Mouse (Mus musculus): Measurements from ENCODE around the gene Arhgef15. TPM values are rescaled to one million over a fixed set of nuclear protein-coding genes. Genes with fewer than 3 reads are reported as not detected.
"Not testable (repeated sequence)": the region's sequence is repeated elsewhere in the genome, so short reads cannot be mapped to it uniquely, and the experiment has no call there.

Arhgef15 gene
- polyA plus RNA-seq (2015; fragmentation: Nextera tagmentation; extraction: Ambion mirVana): 23.2 and 27.3 TPM in 2 replicates

DNA sequence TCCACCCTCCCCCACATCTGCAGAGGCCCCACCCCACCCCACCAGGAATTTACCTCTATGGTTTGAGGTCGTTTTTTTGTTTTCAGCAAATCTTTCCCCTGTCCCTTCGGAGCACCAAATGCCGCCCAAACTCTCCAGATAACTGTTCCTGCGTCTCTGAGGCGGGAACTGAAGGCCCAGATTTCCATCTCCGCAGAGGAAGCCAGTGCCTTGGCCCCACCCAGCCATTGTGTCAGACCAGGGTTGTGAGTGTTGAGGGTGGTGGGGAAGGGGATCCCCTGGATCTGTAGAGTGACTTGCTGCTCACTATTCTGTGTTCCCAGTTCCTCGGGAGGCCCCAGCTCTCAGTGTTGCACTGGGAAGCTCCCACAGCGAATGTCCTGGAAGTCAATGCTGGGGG, at the start of gene Arhgef15:
Gene Arhgef15 (minus strand): TSS at position 173 of the 400 bp plus-strand sequence.
- no peak for ATAC-seq (ENCODE audit: low FRiP score)
- 45% methylated on average over 8 of the region's 8 CpGs for WGBS
- peak within 1 kb of the TSS; percentile 13 for H3K4me2 ChIP-seq

DNA sequence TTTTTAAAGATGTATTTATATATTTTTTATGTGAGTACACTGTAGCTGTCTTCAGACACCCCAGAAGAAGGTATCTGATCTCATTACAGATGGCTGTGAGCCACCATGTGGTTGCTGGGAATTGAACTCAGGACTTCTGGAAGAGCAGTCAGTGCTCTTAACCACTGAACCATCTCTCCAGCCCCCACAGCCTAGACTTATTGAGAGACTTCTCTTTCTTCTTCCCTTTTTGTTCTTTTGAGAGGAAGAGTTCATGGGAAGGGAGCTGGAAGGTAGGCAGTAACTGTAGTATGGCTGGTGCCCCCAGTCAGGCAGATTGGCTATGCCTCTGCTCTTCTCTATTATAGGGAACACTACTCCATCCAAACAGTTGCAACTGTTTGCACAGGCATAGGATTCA, 49.3 kb upstream of the Arhgef15 start:
- H3K27me3 ChIP-seq (replicated peaks); H3K27ac ChIP-seq (replicated peaks); H3K9me3 ChIP-seq (replicated peaks); H3K4me3 ChIP-seq (replicated peaks); H3K4me2 ChIP-seq; H3K9ac ChIP-seq (replicated peaks); ATAC-seq (ENCODE audit: low FRiP score): not testable (repeated sequence)
- Histone ChIP-seq H3K36me3 (peaks cover 21% of the 10 kb centered on the region), H3K4me1 (peaks cover 20% of the 10 kb centered on the region)

More for the DNA sequence above, at the start of gene Arhgef15:
- Histone ChIP-seq H3K27ac (replicated peaks) (no peak within 1 kb of the TSS), H3K4me1 (peaks cover 13% of the 10 kb centered on the region), H3K9ac (replicated peaks) (no peak within 1 kb of the TSS), H3K9me3 (replicated peaks) (no peaks in the 10 kb centered on the region), H3K36me3 (no peaks in the 10 kb centered on the region), H3K27me3 (replicated peaks) (peaks cover 37% of the 10 kb centered on the region), H3K4me3 (replicated peaks) (0 out of 2 replicates have a peak within 1 kb of the TSS, but pooled peaks have one; percentile 12)

GRCm38 (mm10) chr11:69005193-69005592, 47.9 kb upstream of the Arhgef15 start:
- Histone ChIP-seq H3K36me3 (peaks cover 34% of the 10 kb centered on the region), H3K4me3 (replicated peaks) (no peak overlapping the region), H3K9ac (replicated peaks) (no peak overlapping the region), H3K27ac (replicated peaks) (no peak overlapping the region), H3K4me2 (no peak overlapping the region), H3K4me1 (peaks cover 12% of the 10 kb centered on the region), H3K9me3 (replicated peaks) (no peaks in the 10 kb centered on the region), H3K27me3 (replicated peaks) (no peaks in the 10 kb centered on the region)
- 91% methylated on average over 7 of the region's 7 CpGs for WGBS
- no peak for ATAC-seq (ENCODE audit: low FRiP score)

DNA sequence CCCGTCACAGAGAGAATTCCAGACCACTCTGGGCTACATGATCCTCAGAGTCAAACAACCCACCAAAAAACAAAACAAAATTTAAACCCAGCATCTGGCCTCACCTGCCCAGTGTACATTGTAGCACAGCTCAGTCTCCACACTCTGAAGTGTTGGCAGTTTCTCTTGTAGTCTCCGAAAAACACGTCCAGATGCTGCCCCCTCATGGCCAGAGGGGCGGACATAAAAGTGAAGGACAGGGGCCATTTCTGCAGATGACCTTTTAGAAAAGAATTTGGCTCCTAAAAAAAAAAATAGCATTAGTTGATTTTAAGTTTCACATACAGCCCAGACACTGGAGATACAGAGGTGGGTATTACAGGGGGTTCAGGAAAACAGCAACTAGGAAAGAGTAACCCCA, 46.3 kb upstream of the Arhgef15 start:
- Histone ChIP-seq H3K9me3 (replicated peaks) (no peaks in the 10 kb centered on the region), H3K36me3 (peaks cover 49% of the 10 kb centered on the region), H3K27ac (replicated peaks) (no peak overlapping the region), H3K9ac (replicated peaks) (no peak overlapping the region), H3K4me3 (replicated peaks) (no peak overlapping the region), H3K4me2 (no peak overlapping the region), H3K4me1 (peaks cover 12% of the 10 kb centered on the region), H3K27me3 (replicated peaks) (no peaks in the 10 kb centered on the region)
- ATAC-seq (ENCODE audit: low FRiP score): no peak
- WGBS: 70% methylated on average over 4 of the region's 4 CpGs

- ATAC-seq (ENCODE audit: low FRiP score); H3K4me2 ChIP-seq; H3K27me3 ChIP-seq (replicated peaks); H3K4me3 ChIP-seq (replicated peaks); H3K9ac ChIP-seq (replicated peaks); H3K27ac ChIP-seq (replicated peaks); H3K9me3 ChIP-seq (replicated peaks): not testable (repeated sequence)
- 94% methylated on average over 4 of the region's 4 CpGs for WGBS
- Histone ChIP-seq H3K4me1 (peaks cover 10% of the 10 kb centered on the region), H3K36me3 (peaks cover 57% of the 10 kb centered on the region)
Measured at GRCm38 (mm10) chr11:69002782-69003181, 45.5 kb upstream of the Arhgef15 start.

- H3K9ac ChIP-seq (replicated peaks): no peak overlapping the region
- no peak for ATAC-seq (ENCODE audit: low FRiP score)
- no peak overlapping the region for H3K27ac ChIP-seq (replicated peaks)
- H3K4me1 ChIP-seq: no peaks in the 10 kb centered on the region
- 95% methylated on average over 4 of the region's 4 CpGs for WGBS
- no peak overlapping the region for H3K4me2 ChIP-seq
- H3K36me3 ChIP-seq: peaks cover 92% of the 10 kb centered on the region
- no peaks in the 10 kb centered on the region for H3K9me3 ChIP-seq (replicated peaks)
- H3K4me3 ChIP-seq (replicated peaks): no peak overlapping the region
- H3K27me3 ChIP-seq (replicated peaks): no peaks in the 10 kb centered on the region
Measured at GRCm38 (mm10) chr11:68997080-68997479, 39.8 kb upstream of the Arhgef15 start.

- 95% methylated on average over 3 of the region's 3 CpGs for WGBS
- no peak overlapping the region for H3K9ac ChIP-seq (replicated peaks)
- no peak overlapping the region for H3K27ac ChIP-seq (replicated peaks)
- H3K27me3 ChIP-seq (replicated peaks): no peaks in the 10 kb centered on the region
- H3K4me2 ChIP-seq: no peak overlapping the region
- H3K9me3 ChIP-seq (replicated peaks): no peaks in the 10 kb centered on the region
- no peak overlapping the region for H3K4me3 ChIP-seq (replicated peaks)
- no peaks in the 10 kb centered on the region for H3K4me1 ChIP-seq
- H3K36me3 ChIP-seq: peaks cover 90% of the 10 kb centered on the region
- no peak for ATAC-seq (ENCODE audit: low FRiP score)
Measured at GRCm38 (mm10) chr11:68994377-68994776, 37.1 kb upstream of the Arhgef15 start.

GRCm38 (mm10) chr11:68993122-68993521, 35.8 kb upstream of the Arhgef15 start:
- no peak for ATAC-seq (ENCODE audit: low FRiP score)
- H3K27ac ChIP-seq (replicated peaks): no peak overlapping the region
- H3K4me2 ChIP-seq: no peak overlapping the region
- H3K4me3 ChIP-seq (replicated peaks): no peak overlapping the region
- 88% methylated on average over 7 of the region's 7 CpGs for WGBS
- H3K9me3 ChIP-seq (replicated peaks): no peaks in the 10 kb centered on the region
- H3K4me1 ChIP-seq: no peaks in the 10 kb centered on the region
- no peaks in the 10 kb centered on the region for H3K27me3 ChIP-seq (replicated peaks)
- H3K9ac ChIP-seq (replicated peaks): no peak overlapping the region
- H3K36me3 ChIP-seq: peaks cover 83% of the 10 kb centered on the region

DNA sequence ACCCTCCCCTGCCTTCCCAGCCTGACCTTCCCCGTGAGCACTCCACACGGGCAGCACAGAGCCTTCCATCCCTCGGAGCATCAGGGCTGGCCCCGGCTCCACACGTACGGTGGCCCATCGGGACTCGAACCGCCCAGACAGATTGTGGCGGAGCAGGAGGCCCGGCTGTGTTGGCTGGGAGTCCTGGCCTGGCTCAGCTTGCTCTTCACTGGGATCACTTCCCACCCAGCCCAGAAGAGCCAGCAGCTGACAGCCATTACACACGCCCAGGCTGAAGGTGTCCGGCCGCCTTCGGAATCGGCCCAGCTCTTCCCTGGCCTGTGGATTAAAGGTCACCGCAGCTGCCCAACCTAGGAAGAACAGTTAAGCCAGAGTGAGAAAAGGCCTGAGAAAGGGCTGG, 31.1 kb upstream of the Arhgef15 start:
- H3K4me1 ChIP-seq: no peaks in the 10 kb centered on the region
- no peaks in the 10 kb centered on the region for H3K27me3 ChIP-seq (replicated peaks)
- H3K36me3 ChIP-seq: peaks cover 61% of the 10 kb centered on the region
- no peak for ATAC-seq (ENCODE audit: low FRiP score)
- no peaks in the 10 kb centered on the region for H3K9me3 ChIP-seq (replicated peaks)
- 0 out of 2 replicates have a peak overlapping the region, but pooled peaks have one; percentile 28 for H3K27ac ChIP-seq (replicated peaks)
- H3K9ac ChIP-seq (replicated peaks): no peak overlapping the region
- no peak overlapping the region for H3K4me2 ChIP-seq
- H3K4me3 ChIP-seq (replicated peaks): no peak overlapping the region
- WGBS: 96% methylated on average over 17 of the region's 17 CpGs

DNA sequence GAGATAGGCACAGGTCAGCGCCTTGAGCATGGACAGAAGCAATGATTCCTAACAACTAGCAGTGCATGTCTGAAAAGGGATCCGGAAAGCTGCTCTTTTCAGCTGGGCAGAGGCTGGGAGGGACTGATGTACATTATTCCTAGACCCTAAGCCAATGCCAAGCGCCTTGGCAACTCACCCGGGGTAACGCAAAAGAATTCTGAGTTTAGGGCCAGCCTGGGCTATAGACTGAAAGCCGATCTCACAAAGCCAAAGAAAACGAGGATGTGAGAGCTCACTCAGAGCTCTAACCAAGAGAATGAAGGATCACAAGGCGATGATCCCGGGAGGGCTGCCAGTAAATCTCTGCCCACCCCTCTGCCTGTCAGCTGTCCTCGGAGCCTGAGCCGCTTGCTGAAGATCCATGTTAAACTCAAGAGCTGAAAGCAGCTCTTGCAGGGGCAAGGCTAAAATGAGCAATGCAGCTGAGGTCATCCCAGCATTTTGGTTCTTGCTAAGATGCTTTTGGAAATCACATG, 30.1 kb upstream of the Arhgef15 start:
- no peak for ATAC-seq (ENCODE audit: low FRiP score)
- peak overlapping the region; percentile 28 for H3K27ac ChIP-seq (replicated peaks)
- H3K9me3 ChIP-seq (replicated peaks): no peaks in the 10 kb centered on the region
- no peaks in the 10 kb centered on the region for H3K27me3 ChIP-seq (replicated peaks)
- no peak overlapping the region for H3K4me2 ChIP-seq
- no peak overlapping the region for H3K4me3 ChIP-seq (replicated peaks)
- WGBS: 72% methylated on average over 11 of the region's 11 CpGs
- no peak overlapping the region for H3K9ac ChIP-seq (replicated peaks)
- H3K4me1 ChIP-seq: no peaks in the 10 kb centered on the region
- peaks cover 52% of the 10 kb centered on the region for H3K36me3 ChIP-seq

DNA sequence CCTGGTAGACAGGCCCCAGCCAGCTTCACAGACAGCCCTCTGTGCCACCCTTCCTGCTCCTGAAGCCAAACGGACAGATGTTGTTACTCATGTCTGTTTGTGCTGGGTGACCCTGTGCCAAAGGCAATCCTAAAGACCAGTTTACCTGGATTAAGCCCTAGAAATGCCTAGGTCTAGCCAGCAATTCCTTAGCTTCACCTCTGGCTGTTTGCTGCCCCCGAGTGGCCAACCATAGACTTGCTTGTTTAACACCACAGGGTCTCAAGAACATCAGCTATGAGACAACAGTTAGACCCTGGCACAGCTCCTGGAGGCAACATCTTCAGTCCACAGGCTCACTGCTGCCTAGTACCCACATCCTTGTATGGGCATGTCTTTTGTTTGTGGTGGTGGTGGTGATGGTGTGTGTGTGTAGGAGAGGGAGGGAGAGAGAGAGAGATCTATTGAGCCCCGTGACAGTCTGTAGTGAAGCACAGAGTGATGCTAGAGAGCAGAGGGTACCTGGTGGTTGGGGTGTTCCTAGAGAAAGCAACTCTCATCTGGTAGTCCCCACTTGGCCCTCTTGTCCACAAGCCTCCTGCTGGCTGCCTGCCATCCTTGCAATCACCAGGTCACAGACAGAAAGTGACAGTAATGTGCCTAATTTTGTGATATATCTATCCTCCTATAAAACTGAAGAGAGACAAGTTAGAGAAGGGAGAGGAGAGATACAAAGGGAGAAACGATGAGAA, 25.5 kb upstream of the Arhgef15 start:
- no peak overlapping the region for H3K9ac ChIP-seq (replicated peaks)
- WGBS: 29% methylated on average over 4 of the region's 4 CpGs
- H3K4me2 ChIP-seq: no peak overlapping the region
- H3K36me3 ChIP-seq: peaks cover 16% of the 10 kb centered on the region
- no peaks in the 10 kb centered on the region for H3K4me1 ChIP-seq
- H3K27me3 ChIP-seq (replicated peaks): no peaks in the 10 kb centered on the region
- H3K27ac ChIP-seq (replicated peaks): no peak overlapping the region
- H3K4me3 ChIP-seq (replicated peaks): no peak overlapping the region
- no peaks in the 10 kb centered on the region for H3K9me3 ChIP-seq (replicated peaks)
- no peak for ATAC-seq (ENCODE audit: low FRiP score)

GRCm38 (mm10) chr11:68980919-68981318, 23.6 kb upstream of the Arhgef15 start:
- Histone ChIP-seq H3K9ac (replicated peaks) (no peak overlapping the region), H3K9me3 (replicated peaks) (no peaks in the 10 kb centered on the region), H3K27me3 (replicated peaks) (no peaks in the 10 kb centered on the region), H3K4me3 (replicated peaks) (no peak overlapping the region), H3K36me3 (peaks cover 2% of the 10 kb centered on the region; the same call in 1 of the 2 replicates), H3K4me1 (no peaks in the 10 kb centered on the region), H3K27ac (replicated peaks) (no peak overlapping the region), H3K4me2 (no peak overlapping the region)
- no peak for ATAC-seq (ENCODE audit: low FRiP score)
- WGBS: 74% methylated on average over 3 of the region's 3 CpGs

Measured in neural tube, embryonic 15.5 days (tissue).